13 mouse cellular contexts compared by ENCODE assay signal in genomic region chr19:21860894-21861293, GRCm38 (mm10).
"Had no signal": no experiment of that assay in that cellular context is flagged by ENCODE, and none has a peak within 500 bp of the region (broad histone marks: within the 10 kb centered on the region; RNA-seq: fewer than 3 reads in every experiment).

No protein-coding gene starts in this region.

- H3K4me3 ChIP-seq: midbrain, embryonic 10.5 days; midbrain, embryonic 12.5 days; neural tube, embryonic 12.5 days had no signal

- H3K9me3 ChIP-seq: midbrain, embryonic 10.5 days; midbrain, embryonic 12.5 days; neural tube, embryonic 12.5 days had no signal

- H3K27ac ChIP-seq: liver, embryonic 14.5 days; midbrain, embryonic 10.5 days; midbrain, embryonic 12.5 days; neural tube, embryonic 12.5 days had no signal

- DNase-seq: lung, adult 18-20 months; lung, embryonic 14.5 days; lung, postnatal 10 days; lung, postnatal 4 days; midbrain, embryonic 14.5 days; right cerebral cortex, postnatal 14 days; thymus, adult 18-20 months; thymus, postnatal 14 days; thymus, postnatal 36 days had no signal

- H3K4me1 ChIP-seq: midbrain, embryonic 10.5 days; midbrain, embryonic 12.5 days; neural tube, embryonic 12.5 days had no signal

- H3K9ac ChIP-seq: liver, embryonic 14.5 days; lung, embryonic 14.5 days; midbrain, embryonic 12.5 days; neural tube, embryonic 12.5 days had no signal

- H3K27me3 ChIP-seq: midbrain, embryonic 12.5 days; neural tube, embryonic 12.5 days had no signal

- H3K4me2 ChIP-seq: lung, embryonic 14.5 days; midbrain, embryonic 12.5 days; neural tube, embryonic 12.5 days had no signal
